Mouse (Mus musculus): ENCODE results near the gene Olfr49. TPM values are rescaled to one million over a fixed set of nuclear protein-coding genes. Genes with fewer than 3 reads are reported as not detected.

Gene Olfr49
- total RNA-seq (2023): not detected

GRCm38 (mm10) chr14:54284839-54285238, at the start of gene Olfr49:
Gene Olfr49 (minus strand): TSS chr14:54284939.

GRCm38 (mm10) chr14:54253741-54254291, 30.9 kb downstream of the Olfr49 start, which contains the start of the genes Dad1 and Abhd4:
Gene Dad1 (minus strand): TSS chr14:54254104.
Gene Abhd4 (plus strand): TSS chr14:54254188.

Other genes with a start within 250 kb of the Olfr49 start
- 10 to 100 TPM; 56.7 to 63.9 TPM for gene Dad1, start 30.8 kb downstream of the Olfr49 start, total RNA-seq (2023)
- 10 to 100 TPM; 17.9 to 21.2 TPM for gene Abhd4, start 30.8 kb downstream of the Olfr49 start, total RNA-seq (2023)
- 10 to 100 TPM; 38.2 to 51.7 TPM for gene Oxa1l, start 75.9 kb upstream of the Olfr49 start, total RNA-seq (2023)
- 10 to 100 TPM; 18.2 to 18.9 TPM for gene Slc7a7, start 132.8 kb upstream of the Olfr49 start, total RNA-seq (2023)
- gene Mrpl52, start 142.0 kb upstream of the Olfr49 start, total RNA-seq (2023): 10 to 100 TPM; 24.7 to 27.8 TPM
- 1 to 10 TPM in 1 of 2 experiments, under 1 TPM in 1; 0.37 to 1.3 TPM for gene Mmp14, start 146.7 kb upstream of the Olfr49 start, total RNA-seq (2023)
- gene Lrp10, start 179.2 kb upstream of the Olfr49 start, total RNA-seq (2023): 10 to 100 TPM; 85.2 to 89.5 TPM
- not detected for gene Rem2, start 191.2 kb upstream of the Olfr49 start, total RNA-seq (2023)
- gene Prmt5, start 232.6 kb upstream of the Olfr49 start, total RNA-seq (2023): 10 to 100 TPM; 13.9 to 15.9 TPM

All from neutrophil, adult 59 days (primary cell).